Mouse (Mus musculus) kidney, adult 9 months (tissue): ENCODE measurements around the gene Kdelc1.
A peak's percentile ranks its signal among the peaks of the same experiment; 100 is the strongest.

Source experiments
- DNase-seq: peaks from one replicate; pipeline ENCODE4 v3.0.0; 2022

Gene Kdelc1

GRCm38 (mm10) chr1:44118239-44119054, at the start of gene Kdelc1, which contains the start of gene Bivm:
Gene Kdelc1, minus strand, starts transcription at chr1:44118808.
Gene Bivm, plus strand, starts transcription at chr1:44118957.
- peak; percentile 97 for DNase-seq

GRCm38 (mm10) chr1:44167859-44168383, 49.3 kb upstream of the Kdelc1 start:
- DNase-seq: no peak

- DNase-seq: no peak
Observed at GRCm38 (mm10) chr1:44162389-44162788, 43.8 kb upstream of the Kdelc1 start.

- no peak for DNase-seq
Observed at GRCm38 (mm10) chr1:44161818-44162217, 43.2 kb upstream of the Kdelc1 start.

GRCm38 (mm10) chr1:44158317-44158716, 39.7 kb upstream of the Kdelc1 start:
- DNase-seq: no peak

GRCm38 (mm10) chr1:44155287-44155686, 36.7 kb upstream of the Kdelc1 start:
- DNase-seq: peak; percentile 34

GRCm38 (mm10) chr1:44148706-44149105, 30.1 kb upstream of the Kdelc1 start:
- DNase-seq: no peak

GRCm38 (mm10) chr1:44147563-44148381, 29.2 kb upstream of the Kdelc1 start, which contains the start of gene Ercc5:
Gene Ercc5, plus strand, starts transcription at chr1:44147744.
- DNase-seq: peak; percentile 91

GRCm38 (mm10) chr1:44142747-44143146, 24.1 kb upstream of the Kdelc1 start:
- no peak for DNase-seq

GRCm38 (mm10) chr1:44140232-44140631, 21.6 kb upstream of the Kdelc1 start:
- no peak for DNase-seq

- DNase-seq: no peak
Observed at GRCm38 (mm10) chr1:44129929-44130581, 11.4 kb upstream of the Kdelc1 start.

GRCm38 (mm10) chr1:44125590-44125989, 7.0 kb upstream of the Kdelc1 start:
- DNase-seq: no peak

GRCm38 (mm10) chr1:44122256-44122655, 3.6 kb upstream of the Kdelc1 start:
- DNase-seq: no peak

GRCm38 (mm10) chr1:44120074-44120406, 1.4 kb upstream of the Kdelc1 start:
- DNase-seq: no peak

- DNase-seq: peak; percentile 86
Observed at GRCm38 (mm10) chr1:44119201-44120073, 829 bp upstream of the Kdelc1 start.

GRCm38 (mm10) chr1:44117571-44117970, 1.0 kb downstream of the Kdelc1 start:
- no peak for DNase-seq

GRCm38 (mm10) chr1:44102939-44103338, 15.7 kb downstream of the Kdelc1 start:
- DNase-seq: no peak

GRCm38 (mm10) chr1:44102259-44102717, 16.3 kb downstream of the Kdelc1 start, which contains the start of gene Tex30:
Gene Tex30, minus strand, starts transcription at chr1:44102441.
- DNase-seq: peak; percentile 94

- DNase-seq: peak; percentile 32
Observed at GRCm38 (mm10) chr1:44101448-44102225, 17.0 kb downstream of the Kdelc1 start.

GRCm38 (mm10) chr1:44064625-44065024, 54.0 kb downstream of the Kdelc1 start:
- DNase-seq: peak; percentile 76

- no peak for DNase-seq
Observed at GRCm38 (mm10) chr1:44063439-44063838, 55.2 kb downstream of the Kdelc1 start.
